Mouse (Mus musculus): ENCODE data around the gene B4galt1.

DNA sequence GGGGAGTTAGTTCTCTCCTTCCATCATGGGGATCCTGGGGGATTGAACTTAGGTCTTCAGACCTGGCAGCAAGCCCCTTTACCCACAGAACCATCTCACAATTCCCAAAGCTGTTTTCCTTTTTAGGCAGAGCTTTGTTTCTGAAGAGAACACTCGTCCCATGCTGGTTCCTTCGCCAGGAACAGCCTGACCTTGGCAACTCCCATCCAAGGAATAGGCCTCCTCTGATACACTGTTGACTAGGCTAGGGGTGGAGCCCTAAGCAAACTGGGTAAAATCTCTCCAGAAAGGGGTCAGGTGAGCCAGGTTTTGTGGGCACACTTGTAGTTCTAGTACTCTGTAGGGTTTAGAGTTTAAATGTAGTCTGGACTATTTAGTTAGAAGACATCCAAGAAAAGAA lies 45.5 kb upstream of the B4galt1 start:
- TF ChIP-seq POLR2A (IDR thresholded peaks at IDR 0.05; ENCODE audit: borderline replicate concordance, insufficient read depth, low read length) (no peak), CTCF (IDR thresholded peaks at IDR 0.05; ENCODE audit: borderline replicate concordance, insufficient read depth, low read depth, low read length) (no peak)
